Mouse (Mus musculus): ENCODE results near the gene Sim2. TPM values are rescaled to one million over a fixed set of nuclear protein-coding genes. Genes with fewer than 3 reads are reported as not detected.

The Sim2 gene
- polyA plus RNA-seq, 1 experiment = 8.6 TPM

GRCm38 (mm10) chr16:94092511-94093150 is 7.9 kb downstream of the Sim2 start:
- H3K4me2 ChIP-seq (ENCODE audit: low read depth) = no peak overlapping the region
- no peak for TF ChIP-seq POLR2AphosphoS2 (IDR thresholded peaks at IDR 0.05; ENCODE audit: insufficient read length, low read depth)
- TF ChIP-seq TCF3 (IDR thresholded peaks at IDR 0.05; ENCODE audit: insufficient read length, low read depth) = no peak
- TF ChIP-seq MYOD1 (IDR thresholded peaks at IDR 0.05; ENCODE audit: control insufficient read depth in 1 of 3, insufficient read length in 2 of 3, low read depth in 2 of 3) = no peak
- no peak for TF ChIP-seq CEBPB (IDR thresholded peaks at IDR 0.05; ENCODE audit: insufficient read depth, poor library complexity, severe bottlenecking)
- no peak for TF ChIP-seq TCF12 (IDR thresholded peaks at IDR 0.05; ENCODE audit: insufficient read depth, poor library complexity, severe bottlenecking)
- TF ChIP-seq USF1 (IDR thresholded peaks at IDR 0.05; ENCODE audit: low read depth) = no peak
- TF ChIP-seq REST (IDR thresholded peaks at IDR 0.05; ENCODE audit: insufficient read depth, insufficient read length) = no peak
- TF ChIP-seq MYOG (IDR thresholded peaks at IDR 0.05; ENCODE audit: control insufficient read depth in 1 of 3, insufficient read depth in 1 of 3, insufficient read length in 2 of 3, low read depth in 2 of 3) = no peak
- no peak for TF ChIP-seq POLR2A (IDR thresholded peaks at IDR 0.05; ENCODE audit: insufficient read length, low read depth)
- no peak for TF ChIP-seq SRF (IDR thresholded peaks at IDR 0.05; ENCODE audit: control insufficient read depth, insufficient read length, low read depth)
- TF ChIP-seq E2F4 (IDR thresholded peaks at IDR 0.05; ENCODE audit: insufficient read depth) = no peak
- TF ChIP-seq MAX (IDR thresholded peaks at IDR 0.05; ENCODE audit: low read depth) = no peak
- no peaks in the 10 kb centered on the region for H3K36me3 ChIP-seq (ENCODE audit: control insufficient read depth, insufficient read depth)
- H3ac ChIP-seq (ENCODE audit: control insufficient read depth, insufficient read length) = no peak overlapping the region
- H3K79me2 ChIP-seq (ENCODE audit: control insufficient read depth, insufficient read depth) = no peaks in the 10 kb centered on the region
- no peaks in the 10 kb centered on the region for H3K27me3 ChIP-seq (ENCODE audit: control insufficient read depth, insufficient read depth, insufficient read length)
- no peak overlapping the region for H3K4me3 ChIP-seq

GRCm38 (mm10) chr16:94093151-94093863 is 8.6 kb downstream of the Sim2 start:
- TF ChIP-seq REST (IDR thresholded peaks at IDR 0.05; ENCODE audit: insufficient read depth, insufficient read length) = no peak
- no peak for TF ChIP-seq SRF (IDR thresholded peaks at IDR 0.05; ENCODE audit: control insufficient read depth, insufficient read length, low read depth)
- TF ChIP-seq MYOG (IDR thresholded peaks at IDR 0.05; ENCODE audit: control insufficient read depth in 1 of 3, insufficient read depth in 1 of 3, insufficient read length in 2 of 3, low read depth in 2 of 3) = no peak
- TF ChIP-seq POLR2AphosphoS2 (IDR thresholded peaks at IDR 0.05; ENCODE audit: insufficient read length, low read depth) = no peak
- TF ChIP-seq TCF3 (IDR thresholded peaks at IDR 0.05; ENCODE audit: insufficient read length, low read depth) = no peak
- no peak for TF ChIP-seq CEBPB (IDR thresholded peaks at IDR 0.05; ENCODE audit: insufficient read depth, poor library complexity, severe bottlenecking)
- TF ChIP-seq MYOD1 (IDR thresholded peaks at IDR 0.05; ENCODE audit: control insufficient read depth in 1 of 3, insufficient read length in 2 of 3, low read depth in 2 of 3) = no peak
- TF ChIP-seq TCF12 (IDR thresholded peaks at IDR 0.05; ENCODE audit: insufficient read depth, poor library complexity, severe bottlenecking) = no peak
- no peak for TF ChIP-seq USF1 (IDR thresholded peaks at IDR 0.05; ENCODE audit: low read depth)
- no peak for TF ChIP-seq MAX (IDR thresholded peaks at IDR 0.05; ENCODE audit: low read depth)
- TF ChIP-seq POLR2A (IDR thresholded peaks at IDR 0.05; ENCODE audit: insufficient read length, low read depth) = no peak
- TF ChIP-seq E2F4 (IDR thresholded peaks at IDR 0.05; ENCODE audit: insufficient read depth) = no peak

GRCm38 (mm10) chr16:94094251-94095108 is 9.7 kb downstream of the Sim2 start:
- Histone ChIP-seq H3K79me2 (ENCODE audit: control insufficient read depth, insufficient read depth) (no peaks in the 10 kb centered on the region), H3K4me2 (ENCODE audit: low read depth) (no peak overlapping the region), H3K4me3 (no peak overlapping the region), H3ac (ENCODE audit: control insufficient read depth, insufficient read length) (no peak overlapping the region), H3K36me3 (ENCODE audit: control insufficient read depth, insufficient read depth) (peaks cover 6% of the 10 kb centered on the region), H3K27me3 (ENCODE audit: control insufficient read depth, insufficient read depth, insufficient read length) (no peaks in the 10 kb centered on the region)
- TF ChIP-seq TCF12 (IDR thresholded peaks at IDR 0.05; ENCODE audit: insufficient read depth, poor library complexity, severe bottlenecking) = no peak
- no peak for TF ChIP-seq TCF3 (IDR thresholded peaks at IDR 0.05; ENCODE audit: insufficient read length, low read depth)
- no peak for TF ChIP-seq POLR2A (IDR thresholded peaks at IDR 0.05; ENCODE audit: insufficient read length, low read depth)
- TF ChIP-seq MYOG (IDR thresholded peaks at IDR 0.05; ENCODE audit: control insufficient read depth in 1 of 3, insufficient read depth in 1 of 3, insufficient read length in 2 of 3, low read depth in 2 of 3) = no peak
- no peak for TF ChIP-seq SRF (IDR thresholded peaks at IDR 0.05; ENCODE audit: control insufficient read depth, insufficient read length, low read depth)
- TF ChIP-seq MYOD1 (IDR thresholded peaks at IDR 0.05; ENCODE audit: control insufficient read depth in 1 of 3, insufficient read length in 2 of 3, low read depth in 2 of 3) = no peak
- TF ChIP-seq REST (IDR thresholded peaks at IDR 0.05; ENCODE audit: insufficient read depth, insufficient read length) = no peak
- no peak for TF ChIP-seq MAX (IDR thresholded peaks at IDR 0.05; ENCODE audit: low read depth)
- no peak for TF ChIP-seq E2F4 (IDR thresholded peaks at IDR 0.05; ENCODE audit: insufficient read depth)
- no peak for TF ChIP-seq USF1 (IDR thresholded peaks at IDR 0.05; ENCODE audit: low read depth)
- TF ChIP-seq CEBPB (IDR thresholded peaks at IDR 0.05; ENCODE audit: insufficient read depth, poor library complexity, severe bottlenecking) = no peak
- TF ChIP-seq POLR2AphosphoS2 (IDR thresholded peaks at IDR 0.05; ENCODE audit: insufficient read length, low read depth) = no peak

More at GRCm38 (mm10) chr16:94093151-94093863, 8.6 kb downstream of the Sim2 start:
- Histone ChIP-seq H3K79me2 (ENCODE audit: control insufficient read depth, insufficient read depth) (no peaks in the 10 kb centered on the region), H3ac (ENCODE audit: control insufficient read depth, insufficient read length) (no peak overlapping the region), H3K4me2 (ENCODE audit: low read depth) (no peak overlapping the region), H3K36me3 (ENCODE audit: control insufficient read depth, insufficient read depth) (peaks cover 3% of the 10 kb centered on the region), H3K4me3 (no peak overlapping the region), H3K27me3 (ENCODE audit: control insufficient read depth, insufficient read depth, insufficient read length) (no peaks in the 10 kb centered on the region)

Data from myocyte (in vitro differentiated cells).